Mouse (Mus musculus): Measurements from ENCODE around the gene Tedc1. TPM values are rescaled to one million over a fixed set of nuclear protein-coding genes. Genes with fewer than 3 reads are reported as not detected.

Tedc1 gene
- polyA plus RNA-seq, 1 experiment from 2014 or later, result 28.1 TPM

DNA sequence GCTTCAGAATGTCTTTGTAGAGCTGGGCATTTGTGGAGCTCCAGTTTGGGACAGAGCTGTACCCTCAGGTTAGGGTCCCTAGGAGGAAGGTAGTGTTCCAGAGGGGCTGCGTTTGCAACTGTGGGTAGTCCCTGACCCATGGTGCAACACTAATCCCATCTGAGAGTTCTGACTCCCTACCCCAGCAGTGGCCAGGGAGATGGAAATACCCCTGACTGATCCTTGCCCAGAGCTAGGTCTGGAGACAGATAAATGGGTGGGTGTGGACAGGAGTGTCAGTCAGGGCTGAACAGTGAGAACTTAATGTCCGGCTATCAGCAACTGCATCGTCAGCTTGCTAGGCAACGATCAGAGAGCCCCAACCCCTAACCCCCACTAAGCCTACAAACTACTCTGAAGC lies 5.6 kb upstream of the Tedc1 start:
- Histone ChIP-seq H3K4me2 (ENCODE audit: low read depth, low read length) (no peak overlapping the region), H3K36me3 (ENCODE audit: control insufficient read depth, insufficient read depth) (peaks cover 6% of the 10 kb centered on the region), H3K27me3 (ENCODE audit: control insufficient read depth, insufficient read depth, low read length) (no peaks in the 10 kb centered on the region), H3K9me3 (replicated peaks; ENCODE audit: control insufficient read depth, low read length) (no peaks in the 10 kb centered on the region), H3K27ac (ENCODE audit: low read length) (no peak overlapping the region), H3K9ac (ENCODE audit: low read length) (no peak overlapping the region), H3K4me1 (ENCODE audit: control insufficient read depth, insufficient read depth, low read length) (peaks cover 68% of the 10 kb centered on the region), H3K4me3 (ENCODE audit: low read length) (no peak overlapping the region)
- no peak for ATAC-seq (replicated peaks; ENCODE audit: extremely low read depth, insufficient read depth, low FRiP score)
- WGBS, result 55% methylated on average over 4 of the region's 4 CpGs

DNA sequence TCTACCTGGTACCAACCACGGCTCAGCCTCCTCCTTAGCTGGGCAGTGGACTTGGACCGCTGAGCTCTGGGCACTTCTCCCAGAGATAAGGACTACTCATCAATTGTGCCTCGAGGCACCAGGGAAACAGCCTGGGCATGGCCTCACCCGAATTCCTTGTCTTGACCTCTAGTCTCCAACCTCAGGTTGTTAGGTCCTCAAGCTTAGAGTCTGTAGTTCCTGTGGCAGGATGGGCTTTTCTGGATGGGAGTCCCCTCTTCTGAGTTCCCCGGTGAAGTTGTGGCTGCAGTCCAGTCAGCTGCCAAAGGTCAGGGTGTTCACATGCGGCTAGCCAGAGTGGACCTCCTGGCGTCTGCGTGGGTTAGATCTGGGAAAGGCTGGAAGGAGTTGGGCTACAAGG lies 5.2 kb upstream of the Tedc1 start:
- H3K27ac ChIP-seq (ENCODE audit: low read length), result peak overlapping the region; percentile 49; the same call in 1 of the 2 replicates
- no peak overlapping the region; the same call in 1 of the 2 replicates for H3K9ac ChIP-seq (ENCODE audit: low read length)
- H3K4me3 ChIP-seq (ENCODE audit: low read length), result peak overlapping the region; percentile 81; the same call in 1 of the 2 replicates
- no peaks in the 10 kb centered on the region for H3K27me3 ChIP-seq (ENCODE audit: control insufficient read depth, insufficient read depth, low read length)
- no peak for ATAC-seq (replicated peaks; ENCODE audit: extremely low read depth, insufficient read depth, low FRiP score)
- peaks cover 2% of the 10 kb centered on the region; the same call in 1 of the 2 replicates for H3K36me3 ChIP-seq (ENCODE audit: control insufficient read depth, insufficient read depth)
- H3K4me2 ChIP-seq (ENCODE audit: low read depth, low read length), result peak overlapping the region; percentile 88
- no peaks in the 10 kb centered on the region for H3K9me3 ChIP-seq (replicated peaks; ENCODE audit: control insufficient read depth, low read length)
- WGBS, result 51% methylated on average over 8 of the region's 8 CpGs
- H3K4me1 ChIP-seq (ENCODE audit: control insufficient read depth, insufficient read depth, low read length), result peaks cover 64% of the 10 kb centered on the region

DNA sequence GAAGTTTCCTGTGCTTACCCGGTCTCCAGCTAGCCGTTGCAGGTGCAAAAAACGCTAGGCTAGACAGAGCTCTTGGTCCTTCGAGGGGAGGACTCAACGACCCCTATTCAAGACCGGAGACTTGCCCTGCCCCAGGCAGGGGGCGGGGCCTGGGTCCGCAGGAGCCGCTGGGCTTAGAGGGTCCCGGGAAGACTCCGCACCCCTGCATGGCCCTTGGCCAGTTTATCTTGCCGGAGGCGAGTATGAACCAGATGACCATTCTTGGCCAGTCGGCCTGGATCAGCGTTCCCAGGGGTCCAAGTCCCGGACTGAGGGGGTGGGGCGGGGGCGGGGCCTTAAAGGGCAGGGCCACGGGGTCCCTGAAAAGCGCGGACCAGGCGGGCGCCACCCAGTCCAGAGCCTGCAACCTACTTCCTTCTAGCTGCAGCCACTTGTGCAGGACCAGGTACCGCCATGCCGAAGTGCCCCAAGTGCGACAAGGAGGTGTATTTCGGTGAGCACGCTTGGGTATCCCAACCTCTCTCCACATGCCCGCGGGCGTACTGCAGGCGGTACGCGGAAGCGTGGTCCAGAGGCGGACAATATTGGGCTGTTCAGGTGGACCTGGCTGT lies 4.5 kb upstream of the Tedc1 start:
- Histone ChIP-seq H3K27ac (ENCODE audit: low read length) (peak overlapping the region; percentile 49), H3K4me1 (ENCODE audit: control insufficient read depth, insufficient read depth, low read length) (peaks cover 60% of the 10 kb centered on the region), H3K9me3 (replicated peaks; ENCODE audit: control insufficient read depth, low read length) (no peaks in the 10 kb centered on the region), H3K27me3 (ENCODE audit: control insufficient read depth, insufficient read depth, low read length) (no peaks in the 10 kb centered on the region), H3K9ac (ENCODE audit: low read length) (peak overlapping the region; percentile 82), H3K4me2 (ENCODE audit: low read depth, low read length) (peak overlapping the region; percentile 88), H3K36me3 (ENCODE audit: control insufficient read depth, insufficient read depth) (no peaks in the 10 kb centered on the region), H3K4me3 (ENCODE audit: low read length) (peak overlapping the region; percentile 81)
- no peak for ATAC-seq (replicated peaks; ENCODE audit: extremely low read depth, insufficient read depth, low FRiP score)
- WGBS, result under 1% methylated on average over 36 of the region's 36 CpGs

DNA sequence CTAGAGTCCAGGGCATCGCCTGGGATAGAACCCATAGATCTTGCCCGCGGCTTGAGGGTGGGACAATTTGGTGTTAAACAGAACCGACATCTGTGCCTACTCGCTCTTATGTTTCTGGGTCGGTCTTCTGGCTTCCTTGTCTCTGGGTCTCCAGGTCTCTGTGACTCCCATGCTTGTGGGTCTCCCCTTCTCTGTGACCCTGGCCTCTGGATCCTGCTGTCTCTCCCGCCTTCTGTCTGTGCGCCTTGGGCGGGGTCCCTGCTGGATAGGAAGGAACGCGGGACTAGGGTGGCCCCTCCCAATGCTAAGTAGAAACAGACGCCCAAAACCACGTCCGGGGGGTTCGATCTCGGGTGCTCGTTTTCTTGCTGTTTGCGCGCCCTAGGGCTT lies 4.0 kb upstream of the Tedc1 start:
- 16% methylated on average over 19 of the region's 19 CpGs for WGBS
- Histone ChIP-seq H3K9me3 (replicated peaks; ENCODE audit: control insufficient read depth, low read length) (no peaks in the 10 kb centered on the region), H3K27me3 (ENCODE audit: control insufficient read depth, insufficient read depth, low read length) (no peaks in the 10 kb centered on the region), H3K36me3 (ENCODE audit: control insufficient read depth, insufficient read depth) (no peaks in the 10 kb centered on the region), H3K4me3 (ENCODE audit: low read length) (peak overlapping the region; percentile 81), H3K27ac (ENCODE audit: low read length) (peak overlapping the region; percentile 49), H3K9ac (ENCODE audit: low read length) (peak overlapping the region; percentile 82), H3K4me1 (ENCODE audit: control insufficient read depth, insufficient read depth, low read length) (peaks cover 60% of the 10 kb centered on the region), H3K4me2 (ENCODE audit: low read depth, low read length) (peak overlapping the region; percentile 88)
- ATAC-seq (replicated peaks; ENCODE audit: extremely low read depth, insufficient read depth, low FRiP score), result no peak

DNA sequence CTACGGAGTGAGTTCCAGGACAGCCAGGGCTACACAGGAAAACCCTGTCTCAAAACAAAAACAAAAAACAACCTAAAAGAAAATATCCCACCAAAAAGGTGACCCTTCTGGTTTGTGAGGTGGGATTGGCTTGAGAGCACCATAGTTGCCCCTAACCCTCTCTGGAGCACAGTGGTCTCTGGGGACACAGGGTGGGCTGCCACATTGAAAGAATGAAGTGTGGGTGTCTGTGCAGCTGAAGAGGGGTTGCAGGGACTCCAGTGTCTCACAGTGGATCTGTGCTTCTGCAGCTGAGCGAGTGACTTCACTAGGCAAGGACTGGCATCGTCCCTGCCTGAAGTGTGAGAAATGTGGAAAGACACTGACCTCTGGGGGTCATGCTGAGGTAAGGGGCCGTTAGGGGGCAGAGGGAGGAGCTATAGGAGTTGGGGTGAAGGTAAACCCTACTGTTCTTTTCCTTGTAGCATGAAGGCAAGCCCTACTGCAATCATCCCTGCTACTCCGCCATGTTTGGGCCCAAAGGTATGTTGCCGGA lies 3.2 kb upstream of the Tedc1 start:
- WGBS, result 73% methylated on average over 6 of the region's 6 CpGs
- H3K4me2 ChIP-seq (ENCODE audit: low read depth, low read length), result peak overlapping the region; percentile 88
- no peaks in the 10 kb centered on the region for H3K27me3 ChIP-seq (ENCODE audit: control insufficient read depth, insufficient read depth, low read length)
- peaks cover 53% of the 10 kb centered on the region for H3K4me1 ChIP-seq (ENCODE audit: control insufficient read depth, insufficient read depth, low read length)
- peak overlapping the region; percentile 82; the same call in 1 of the 2 replicates for H3K9ac ChIP-seq (ENCODE audit: low read length)
- H3K36me3 ChIP-seq (ENCODE audit: control insufficient read depth, insufficient read depth), result peaks cover 2% of the 10 kb centered on the region; the same call in 1 of the 2 replicates
- no peaks in the 10 kb centered on the region for H3K9me3 ChIP-seq (replicated peaks; ENCODE audit: control insufficient read depth, low read length)
- no peak for ATAC-seq (replicated peaks; ENCODE audit: extremely low read depth, insufficient read depth, low FRiP score)
- H3K4me3 ChIP-seq (ENCODE audit: low read length), result peak overlapping the region; percentile 81
- no peak overlapping the region for H3K27ac ChIP-seq (ENCODE audit: low read length)

DNA sequence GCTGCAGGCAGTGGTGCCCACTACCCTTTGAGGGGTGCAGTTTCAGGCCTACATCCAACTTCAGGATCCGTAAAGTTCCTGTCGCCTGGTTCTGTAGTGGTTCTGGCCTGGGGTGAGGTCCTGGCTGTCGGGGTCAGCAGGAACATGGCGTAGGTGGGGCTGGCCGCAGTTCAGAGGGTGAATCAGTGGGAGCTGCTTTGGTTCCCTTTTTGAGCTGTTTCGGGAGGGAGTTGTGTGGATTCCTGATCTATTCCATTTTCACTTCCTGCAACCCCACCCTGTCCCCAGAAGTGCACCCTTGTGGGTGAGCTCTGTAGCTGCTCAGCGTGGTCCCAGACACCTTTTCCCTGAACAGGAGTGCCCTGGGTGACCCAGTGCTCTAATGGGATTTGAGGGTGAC lies 2.2 kb upstream of the Tedc1 start:
- no peak overlapping the region for H3K9ac ChIP-seq (ENCODE audit: low read length)
- H3K36me3 ChIP-seq (ENCODE audit: control insufficient read depth, insufficient read depth), result peaks cover 3% of the 10 kb centered on the region; the same call in 1 of the 2 replicates
- 94% methylated on average over 7 of the region's 7 CpGs for WGBS
- no peaks in the 10 kb centered on the region for H3K27me3 ChIP-seq (ENCODE audit: control insufficient read depth, insufficient read depth, low read length)
- ATAC-seq (replicated peaks; ENCODE audit: extremely low read depth, insufficient read depth, low FRiP score), result no peak
- no peak overlapping the region for H3K27ac ChIP-seq (ENCODE audit: low read length)
- no peak overlapping the region for H3K4me2 ChIP-seq (ENCODE audit: low read depth, low read length)
- H3K4me3 ChIP-seq (ENCODE audit: low read length), result no peak overlapping the region
- no peaks in the 10 kb centered on the region for H3K9me3 ChIP-seq (replicated peaks; ENCODE audit: control insufficient read depth, low read length)
- H3K4me1 ChIP-seq (ENCODE audit: control insufficient read depth, insufficient read depth, low read length), result peaks cover 44% of the 10 kb centered on the region

DNA sequence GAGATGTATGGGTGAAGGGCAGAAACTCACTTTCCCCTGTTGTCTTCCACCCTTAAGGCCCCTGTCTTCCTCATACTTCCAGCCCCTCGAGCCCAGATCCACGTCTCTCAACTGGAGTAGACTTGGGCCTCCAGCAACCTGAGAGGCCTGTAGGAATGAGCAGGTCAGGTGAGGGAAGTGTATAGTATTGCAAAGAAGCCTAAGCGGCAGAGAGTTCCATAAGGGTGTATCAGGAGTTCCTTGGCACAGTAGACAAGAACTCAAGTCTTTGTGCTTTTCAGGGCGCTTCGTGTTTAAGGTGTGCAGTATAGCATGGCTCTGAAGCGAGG lies 1.5 kb upstream of the Tedc1 start:
- ATAC-seq (replicated peaks; ENCODE audit: extremely low read depth, insufficient read depth, low FRiP score), result no peak
- Histone ChIP-seq H3K27me3 (ENCODE audit: control insufficient read depth, insufficient read depth, low read length) (no peaks in the 10 kb centered on the region), H3K4me2 (ENCODE audit: low read depth, low read length) (peak overlapping the region; percentile 67), H3K27ac (ENCODE audit: low read length) (peak overlapping the region; percentile 84), H3K36me3 (ENCODE audit: control insufficient read depth, insufficient read depth) (peaks cover 3% of the 10 kb centered on the region; the same call in 1 of the 2 replicates), H3K4me1 (ENCODE audit: control insufficient read depth, insufficient read depth, low read length) (peaks cover 39% of the 10 kb centered on the region), H3K9ac (ENCODE audit: low read length) (peak overlapping the region; percentile 75), H3K9me3 (replicated peaks; ENCODE audit: control insufficient read depth, low read length) (no peaks in the 10 kb centered on the region), H3K4me3 (ENCODE audit: low read length) (peak overlapping the region; percentile 54)
- 67% methylated on average over 6 of the region's 6 CpGs for WGBS

DNA sequence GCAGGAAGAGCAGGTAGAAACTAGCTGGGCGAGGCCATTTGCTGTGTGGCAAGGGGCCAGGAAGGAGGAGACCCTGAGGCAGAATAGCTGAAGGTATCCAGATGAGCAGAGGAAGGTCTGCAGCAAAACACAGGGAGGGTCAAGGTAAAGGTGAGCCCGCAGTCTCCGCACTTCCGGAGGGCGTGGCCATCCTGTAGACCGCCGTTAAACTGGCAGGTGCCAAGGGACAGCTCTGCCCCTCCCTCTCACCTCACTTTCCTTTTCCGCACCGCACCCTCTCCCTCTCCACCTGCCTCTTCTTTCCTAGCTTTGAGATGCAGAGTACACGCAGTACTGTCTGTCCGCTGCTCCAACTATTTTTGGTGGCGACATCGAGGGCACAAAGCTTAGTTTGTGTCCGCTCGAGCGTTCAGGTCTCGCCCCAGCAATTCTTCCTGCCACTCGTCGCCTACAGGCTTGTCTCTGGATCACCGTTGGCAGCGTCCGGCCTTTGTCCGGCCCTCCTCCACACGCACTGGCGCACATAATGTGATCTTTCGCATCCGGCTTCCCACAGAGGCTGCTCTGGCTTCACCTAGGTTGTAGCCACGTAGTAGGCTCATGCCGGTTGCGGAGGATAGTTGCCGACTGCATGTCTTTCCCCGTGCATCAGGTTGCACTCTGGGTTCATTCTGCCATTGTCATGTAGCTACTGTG lies 997 bp upstream of the Tedc1 start:
- H3K4me2 ChIP-seq (ENCODE audit: low read depth, low read length), result peak overlapping the region; percentile 67
- H3K27ac ChIP-seq (ENCODE audit: low read length), result peak overlapping the region; percentile 84
- no peak for ATAC-seq (replicated peaks; ENCODE audit: extremely low read depth, insufficient read depth, low FRiP score)
- H3K9me3 ChIP-seq (replicated peaks; ENCODE audit: control insufficient read depth, low read length), result no peaks in the 10 kb centered on the region
- H3K9ac ChIP-seq (ENCODE audit: low read length), result peak overlapping the region; percentile 75
- H3K36me3 ChIP-seq (ENCODE audit: control insufficient read depth, insufficient read depth), result peaks cover 3% of the 10 kb centered on the region; the same call in 1 of the 2 replicates
- H3K27me3 ChIP-seq (ENCODE audit: control insufficient read depth, insufficient read depth, low read length), result no peaks in the 10 kb centered on the region
- peaks cover 39% of the 10 kb centered on the region for H3K4me1 ChIP-seq (ENCODE audit: control insufficient read depth, insufficient read depth, low read length)
- peak overlapping the region; percentile 54 for H3K4me3 ChIP-seq (ENCODE audit: low read length)
- WGBS, result 4% methylated on average over 32 of the region's 32 CpGs

DNA sequence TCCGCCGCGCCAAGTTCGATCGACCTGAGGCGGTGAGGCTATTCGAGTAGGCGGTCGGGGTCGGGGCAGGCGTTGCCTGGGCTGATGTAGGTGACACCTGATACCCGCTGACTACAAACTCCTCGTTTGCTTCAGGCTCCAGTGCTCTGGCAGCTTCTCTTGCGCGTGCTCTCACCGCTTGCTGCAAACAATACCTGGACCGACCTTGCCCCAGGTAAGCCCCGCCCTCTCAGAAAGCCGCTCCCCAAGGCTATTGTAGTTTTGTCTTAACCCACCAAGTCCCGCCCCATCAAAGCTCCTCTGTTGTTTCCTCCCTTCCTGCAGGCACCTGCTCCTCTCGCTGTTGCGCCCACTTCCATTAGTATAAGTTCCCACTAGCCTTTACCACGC lies 314 bp downstream of the Tedc1 start:
- H3K4me3 ChIP-seq (ENCODE audit: low read length), result peak overlapping the region; percentile 76
- H3K9me3 ChIP-seq (replicated peaks; ENCODE audit: control insufficient read depth, low read length), result no peaks in the 10 kb centered on the region
- peaks cover 3% of the 10 kb centered on the region; the same call in 1 of the 2 replicates for H3K36me3 ChIP-seq (ENCODE audit: control insufficient read depth, insufficient read depth)
- under 1% methylated on average over 23 of the region's 23 CpGs for WGBS
- no peak for ATAC-seq (replicated peaks; ENCODE audit: extremely low read depth, insufficient read depth, low FRiP score)
- no peaks in the 10 kb centered on the region for H3K27me3 ChIP-seq (ENCODE audit: control insufficient read depth, insufficient read depth, low read length)
- H3K4me1 ChIP-seq (ENCODE audit: control insufficient read depth, insufficient read depth, low read length), result peaks cover 28% of the 10 kb centered on the region
- H3K9ac ChIP-seq (ENCODE audit: low read length), result peak overlapping the region; percentile 74
- H3K27ac ChIP-seq (ENCODE audit: low read length), result peak overlapping the region; percentile 75
- H3K4me2 ChIP-seq (ENCODE audit: low read depth, low read length), result peak overlapping the region; percentile 90

All from heart, embryonic 16.5 days (tissue).